Mouse (Mus musculus) brain, embryonic 14.5 days (tissue): ENCODE results near the gene Fbln2. TPM values are rescaled to one million over a fixed set of nuclear protein-coding genes. Genes with fewer than 3 reads are reported as not detected.
A peak's percentile ranks its signal among the peaks of the same experiment; 100 is the strongest.

ENCODE experiments used
- DNase-seq: peaks from one replicate; pipeline ENCODE4 v3.0.0-alpha.2; 2011; ENCODE audit warnings: low read depth
- CTCF ChIP-seq: fragments of 200-500 bp; IDR thresholded peaks from 2 replicates; pipeline ENCODE4 v1.5.1; 2012; ENCODE audit warnings: inconsistent platforms, mild to moderate bottlenecking, moderate library complexity, borderline replicate concordance; ENCODE audit not compliant: insufficient read depth, insufficient read length; ENCODE audit errors: extremely low read depth
- POLR2A ChIP-seq: fragments of 200-500 bp; IDR thresholded peaks from 2 replicates; pipeline ENCODE4 v1.6.1; 2012; ENCODE audit warnings: mild to moderate bottlenecking, inconsistent platforms, borderline replicate concordance; ENCODE audit not compliant: poor library complexity, insufficient read depth, insufficient read length, severe bottlenecking; ENCODE audit errors: extremely low read depth
- polyA plus RNA-seq: library from polyadenylated mRNA; depleted of rRNA; stranded (reverse); fragments of >200 nt; gene quantifications from 2 replicates; pipeline ENCODE4 v1.2.3, GENCODE M21; 2012

The Fbln2 gene
- polyA plus RNA-seq, 1 experiment, result 40.5 TPM

DNA sequence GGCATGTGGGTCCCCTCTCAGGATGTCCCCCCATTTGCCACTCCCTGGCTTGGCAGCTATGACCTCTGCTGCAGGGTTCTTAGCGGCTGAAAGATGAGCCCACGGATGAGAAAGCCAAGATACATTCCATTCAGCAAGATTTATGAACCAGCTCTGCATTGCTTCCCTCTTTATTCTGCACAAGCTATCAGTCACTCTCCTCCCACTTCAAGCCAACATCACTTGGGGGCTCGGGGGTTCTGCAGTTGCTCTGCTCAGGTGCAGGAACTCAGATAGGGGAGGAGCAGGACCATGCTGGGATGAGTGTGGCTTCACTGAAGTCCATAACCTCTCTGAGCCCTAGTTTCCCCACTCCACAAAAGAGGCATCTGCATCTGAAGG lies 48.7 kb downstream of the Fbln2 start:
- no peak for TF ChIP-seq CTCF
- TF ChIP-seq POLR2A, result no peak
- DNase-seq, result no peak

DNA sequence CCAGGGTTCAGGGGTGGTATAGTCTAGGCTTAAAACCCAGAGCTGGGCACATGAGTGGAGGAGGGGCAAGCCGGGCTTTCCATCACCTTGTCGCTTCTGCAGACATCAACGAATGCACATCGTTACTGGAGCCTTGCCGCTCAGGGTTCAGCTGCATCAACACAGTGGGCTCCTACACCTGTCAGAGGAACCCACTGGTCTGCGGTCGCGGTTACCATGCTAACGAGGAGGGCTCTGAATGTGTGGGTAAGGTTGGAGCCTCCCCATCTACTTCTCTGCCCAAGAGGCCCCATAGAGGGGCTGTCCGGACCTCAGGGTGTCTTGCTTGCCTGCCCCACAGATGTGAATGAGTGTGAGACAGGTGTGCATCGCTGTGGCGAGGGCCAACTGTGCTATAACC lies 53.4 kb downstream of the Fbln2 start:
- TF ChIP-seq CTCF (no peak), POLR2A (no peak)
- DNase-seq, result no peak

DNA sequence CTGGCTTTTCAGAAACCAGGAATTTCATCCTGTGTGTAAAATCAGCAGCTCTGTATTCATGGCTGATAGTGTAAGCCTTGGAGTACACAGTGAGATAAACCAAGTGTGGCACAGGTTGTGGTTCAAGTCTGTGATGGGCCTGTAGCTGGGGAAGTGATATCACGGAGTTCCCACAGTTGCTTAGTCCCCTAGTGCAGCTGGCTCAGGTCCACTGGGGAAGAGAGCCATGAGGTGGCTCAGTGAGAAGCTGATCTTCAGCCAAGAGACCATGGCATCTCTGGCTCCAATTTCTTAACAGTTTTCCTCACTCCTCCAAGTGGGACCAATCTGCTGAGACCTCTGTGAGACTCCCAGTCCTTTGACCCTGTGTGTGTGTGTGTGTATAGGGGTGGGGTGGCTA lies 54.4 kb downstream of the Fbln2 start:
- no peak for TF ChIP-seq POLR2A
- TF ChIP-seq CTCF, result no peak
- peak; percentile 45 for DNase-seq

- DNase-seq, result peak; percentile 64
- no peak for TF ChIP-seq CTCF
- no peak for TF ChIP-seq POLR2A
These were observed 56.1 kb downstream of the Fbln2 start for GRCm38 (mm10) chr6:91268318-91268717.

- TF ChIP-seq POLR2A (no peak), CTCF (peak; percentile 87)
- peak; percentile 84 for DNase-seq
These were observed 65.3 kb downstream of the Fbln2 start for GRCm38 (mm10) chr6:91277549-91277948.

- peak; percentile 57 for DNase-seq
- TF ChIP-seq CTCF (no peak), POLR2A (no peak)
These were observed 66.0 kb downstream of the Fbln2 start for GRCm38 (mm10) chr6:91278302-91278701.

DNA sequence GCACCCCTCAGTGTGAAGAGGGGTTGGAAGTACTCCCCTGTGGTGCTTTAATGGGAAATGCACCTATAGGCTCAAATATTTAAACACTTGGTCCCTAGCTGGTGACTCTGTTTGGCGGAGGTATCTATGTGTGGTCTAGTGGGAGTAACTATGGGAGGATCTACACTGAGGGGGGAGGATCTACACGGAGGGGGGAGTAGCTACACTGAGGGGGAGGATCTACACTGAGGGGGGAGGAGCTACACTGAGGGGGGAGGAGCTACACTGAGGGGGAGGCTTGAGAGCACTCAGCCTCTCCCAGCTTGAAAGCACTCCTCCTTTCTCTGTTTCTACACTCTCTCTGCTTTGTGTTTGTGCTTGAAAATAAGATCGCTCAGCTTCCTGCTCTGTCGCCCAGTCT lies 67.2 kb downstream of the Fbln2 start:
- no peak for TF ChIP-seq POLR2A
- TF ChIP-seq CTCF, result no peak
- no peak for DNase-seq

DNA sequence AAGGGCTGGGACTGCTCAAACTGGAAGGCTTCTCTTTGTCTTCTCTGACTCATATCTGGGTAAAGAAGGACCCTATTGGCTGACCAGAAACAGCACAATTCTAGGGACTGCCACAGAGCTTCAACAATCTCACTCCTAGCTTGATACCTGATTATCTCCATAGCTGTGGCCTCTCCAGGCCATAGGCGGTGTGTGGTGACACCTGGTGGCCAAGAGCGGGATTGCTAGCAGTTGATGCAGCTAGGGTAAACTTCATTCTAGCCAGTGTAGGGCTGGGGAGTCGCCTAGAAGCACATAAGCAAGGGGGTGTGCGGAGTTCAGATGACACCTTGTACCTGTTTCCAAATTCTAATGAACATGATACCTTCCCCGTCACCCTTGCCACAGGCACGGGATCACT lies 69.0 kb downstream of the Fbln2 start:
- TF ChIP-seq POLR2A (no peak), CTCF (peak; percentile 99)
- DNase-seq, result peak; percentile 83

- no peak for DNase-seq
- no peak for TF ChIP-seq CTCF
- TF ChIP-seq POLR2A, result no peak
These were observed 69.5 kb downstream of the Fbln2 start for GRCm38 (mm10) chr6:91281747-91282146.

GRCm38 (mm10) chr6:91283031-91283430 lies 70.8 kb downstream of the Fbln2 start:
- DNase-seq, result no peak
- TF ChIP-seq CTCF, result no peak
- no peak for TF ChIP-seq POLR2A

DNA sequence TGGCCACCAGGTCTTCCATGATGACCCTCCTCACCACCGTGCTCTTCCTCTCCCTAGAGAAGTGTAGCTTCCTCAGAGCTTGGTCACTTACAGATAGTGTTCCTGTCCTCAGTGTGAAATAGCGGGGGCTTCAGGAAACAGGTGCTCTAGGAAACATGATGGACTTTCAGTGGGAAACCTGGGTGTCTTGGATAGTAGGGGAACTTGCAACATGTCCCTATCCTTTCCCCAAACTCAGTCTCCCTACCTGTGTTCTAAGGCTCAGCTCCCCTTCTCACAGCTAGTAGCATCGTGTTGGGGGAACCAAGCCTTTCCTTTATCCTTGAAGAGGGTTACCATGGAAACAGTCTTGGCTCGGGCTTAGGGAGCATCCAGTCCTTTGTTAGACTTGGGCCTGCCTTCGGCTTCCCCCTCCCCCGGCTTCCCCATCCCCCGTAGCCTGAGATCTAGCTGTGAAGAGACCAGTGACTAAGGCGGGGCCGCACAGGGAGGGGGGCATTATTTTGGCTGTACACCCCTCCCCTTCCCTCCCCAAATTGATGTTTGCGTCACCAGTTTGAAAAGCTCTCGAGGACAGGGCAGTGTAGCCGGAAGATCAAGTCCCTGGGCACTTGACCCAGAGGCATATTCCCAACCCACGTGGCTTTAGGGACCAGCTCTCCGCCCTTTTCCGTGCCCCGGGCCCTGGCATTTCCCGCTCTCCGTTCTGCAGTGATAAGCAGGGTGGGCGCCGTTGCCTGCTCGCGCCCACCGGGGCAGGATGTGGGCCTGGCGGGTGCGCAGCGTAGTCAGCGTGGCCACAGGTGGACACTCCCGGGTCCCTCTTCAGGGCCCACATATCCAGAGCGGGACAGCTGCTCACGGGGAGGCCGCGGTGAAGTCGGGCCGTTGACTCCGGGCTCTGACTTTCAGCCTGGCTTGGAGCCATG lies 72.5 kb downstream of the Fbln2 start:
- TF ChIP-seq POLR2A (no peak), CTCF (no peak)
- DNase-seq, result peak; percentile 97

DNA sequence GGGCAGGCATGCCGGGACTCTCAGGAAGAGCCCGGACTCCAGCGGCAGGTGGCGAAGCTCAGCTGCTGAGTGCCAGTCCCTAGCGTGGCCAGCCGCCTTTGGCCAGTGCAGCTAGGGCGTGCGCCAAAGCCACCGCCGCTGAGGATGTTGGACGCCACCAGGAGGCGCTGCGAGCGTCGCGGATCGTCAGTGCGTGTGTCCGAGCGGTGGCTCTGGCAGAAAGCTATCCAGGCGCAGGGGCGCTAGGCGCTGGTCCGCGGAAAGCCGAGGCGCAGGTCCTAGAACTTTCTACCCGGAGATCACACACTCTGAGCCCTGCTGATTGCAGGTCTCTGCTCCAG lies 73.2 kb downstream of the Fbln2 start:
- TF ChIP-seq CTCF, result peak; percentile 94
- TF ChIP-seq POLR2A, result peak; percentile 26; the same call in 1 of the 2 replicates
- DNase-seq, result peak; percentile 92
